Mouse (Mus musculus): Measurements from ENCODE around the gene Gm10638. TPM values are rescaled to one million over a fixed set of nuclear protein-coding genes. Genes with fewer than 3 reads are reported as not detected.

Gene Gm10638
- polyA plus RNA-seq, 1 experiment: 2.2 TPM

DNA sequence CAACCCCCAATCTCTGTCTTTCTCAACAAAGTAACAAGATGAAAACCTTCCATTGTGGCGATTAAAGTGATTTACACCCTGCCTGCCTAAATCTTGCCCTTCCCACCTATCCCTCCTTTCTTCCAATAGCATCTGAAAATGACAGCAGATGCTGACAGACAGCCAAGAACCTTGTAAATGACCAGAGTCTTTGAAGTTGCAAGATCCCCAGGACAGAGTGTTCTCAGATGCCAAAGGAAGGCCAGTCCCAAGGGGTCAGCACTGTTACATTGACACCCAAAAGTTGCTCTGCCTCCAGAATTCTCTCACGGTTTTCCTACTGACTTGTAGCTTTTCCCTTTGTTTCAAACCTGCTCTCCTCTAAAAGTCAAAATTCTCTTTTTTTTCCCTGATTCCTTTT is 4.3 kb downstream of the Gm10638 start:
- TF ChIP-seq POLR2A (IDR thresholded peaks at IDR 0.05; ENCODE audit: extremely low read depth, insufficient read depth, low read length) (no peak), CTCF (IDR thresholded peaks at IDR 0.05; ENCODE audit: extremely low read depth, insufficient read depth, low read length) (no peak)
- Histone ChIP-seq H3K27ac (ENCODE audit: insufficient read depth, low read length) (no peak overlapping the region), H3K4me3 (ENCODE audit: insufficient read depth, low read length) (no peak overlapping the region), H3K4me1 (ENCODE audit: control insufficient read depth, insufficient read depth, low read length) (no peaks in the 10 kb centered on the region; the same call in 1 of the 2 replicates)

DNA sequence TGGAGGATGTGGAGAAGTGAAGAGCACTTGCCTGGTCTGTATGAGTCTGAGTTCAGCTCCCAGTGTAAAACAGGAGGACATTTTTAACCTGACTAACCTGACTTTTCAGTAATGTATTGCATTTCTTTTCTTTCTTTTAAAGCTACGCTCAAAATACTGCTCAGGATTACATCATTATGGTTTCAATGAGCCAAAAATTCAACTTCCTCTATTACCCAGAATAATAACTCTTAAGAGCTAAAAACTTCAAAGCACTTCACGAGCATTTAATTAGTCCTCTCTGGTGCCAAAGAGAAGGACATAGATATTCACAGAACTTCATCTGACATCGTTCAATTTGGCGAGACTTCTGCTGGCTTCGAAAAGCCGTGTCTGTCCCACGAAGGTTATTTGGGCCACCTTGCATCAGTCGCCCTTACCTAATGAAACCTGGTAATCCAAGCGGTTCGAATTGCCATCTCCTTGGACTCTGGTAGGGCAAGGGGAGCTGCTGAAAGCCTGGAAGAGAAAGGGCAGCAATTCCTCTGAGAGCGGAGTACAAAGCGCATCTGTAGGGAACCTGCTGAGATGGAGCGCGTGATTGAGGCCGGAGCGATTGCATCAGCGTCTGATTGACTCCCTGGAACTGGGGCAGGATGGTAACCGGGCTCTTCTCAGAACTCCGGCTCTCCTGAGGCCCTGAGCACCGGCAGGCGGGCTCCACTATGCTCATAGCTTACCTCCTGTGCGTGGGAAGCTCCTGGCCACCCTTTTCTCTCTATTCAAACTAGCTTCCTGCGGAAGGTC is 11.6 kb downstream of the Gm10638 start:
- TF ChIP-seq CTCF (IDR thresholded peaks at IDR 0.05; ENCODE audit: extremely low read depth, insufficient read depth, low read length) (no peak), POLR2A (IDR thresholded peaks at IDR 0.05; ENCODE audit: extremely low read depth, insufficient read depth, low read length) (no peak)
- peak overlapping the region; percentile 10; the same call in 1 of the 2 replicates for H3K4me3 ChIP-seq (ENCODE audit: insufficient read depth, low read length)
- H3K27ac ChIP-seq (ENCODE audit: insufficient read depth, low read length): no peak overlapping the region
- peaks cover 1% of the 10 kb centered on the region; the same call in 1 of the 2 replicates for H3K4me1 ChIP-seq (ENCODE audit: control insufficient read depth, insufficient read depth, low read length)

DNA sequence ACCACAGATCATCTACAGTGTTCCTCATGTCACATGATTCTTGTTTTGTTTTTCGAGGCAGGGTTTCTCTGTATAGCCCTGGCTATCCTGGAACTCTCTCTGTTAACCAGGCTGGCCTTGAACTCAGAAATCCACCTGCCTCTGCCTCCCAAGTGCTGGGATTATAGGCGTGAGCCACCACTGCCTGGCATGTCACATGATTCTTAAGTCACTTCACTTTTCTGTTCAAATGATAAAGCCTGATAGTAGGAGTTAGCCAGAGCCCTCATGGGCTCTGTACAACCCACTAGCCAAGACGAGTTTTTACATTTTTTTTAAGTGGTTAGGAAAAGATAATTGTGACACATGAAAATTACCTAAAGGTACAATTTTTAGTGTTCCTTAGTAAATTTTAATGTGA is 13.2 kb downstream of the Gm10638 start:
- no peak overlapping the region for H3K27ac ChIP-seq (ENCODE audit: insufficient read depth, low read length)
- H3K4me3 ChIP-seq (ENCODE audit: insufficient read depth, low read length): no peak overlapping the region
- no peak for TF ChIP-seq POLR2A (IDR thresholded peaks at IDR 0.05; ENCODE audit: extremely low read depth, insufficient read depth, low read length)
- no peak for TF ChIP-seq CTCF (IDR thresholded peaks at IDR 0.05; ENCODE audit: extremely low read depth, insufficient read depth, low read length)
- H3K4me1 ChIP-seq (ENCODE audit: control insufficient read depth, insufficient read depth, low read length): peaks cover 1% of the 10 kb centered on the region; the same call in 1 of the 2 replicates

DNA sequence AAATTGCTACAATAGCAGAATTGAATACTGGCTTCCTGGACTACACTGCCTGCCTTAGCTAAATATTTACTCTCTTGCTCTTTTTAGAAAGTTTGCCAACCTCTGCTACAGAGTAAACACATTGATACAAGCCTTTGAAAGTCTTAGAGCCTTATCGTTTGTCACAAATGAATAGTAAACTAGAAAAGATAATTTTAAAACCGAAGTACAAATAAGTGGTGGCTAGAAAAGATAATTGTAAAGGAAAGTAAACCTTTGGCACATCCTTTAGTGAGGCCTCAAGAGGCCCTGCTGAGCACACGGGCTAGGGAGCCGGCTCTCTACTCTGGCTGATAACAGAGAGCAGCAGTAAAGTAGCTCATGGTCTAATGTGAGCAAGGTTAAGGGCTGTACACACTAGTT is 13.6 kb downstream of the Gm10638 start:
- Histone ChIP-seq H3K4me3 (ENCODE audit: insufficient read depth, low read length) (no peak overlapping the region), H3K27ac (ENCODE audit: insufficient read depth, low read length) (no peak overlapping the region), H3K4me1 (ENCODE audit: control insufficient read depth, insufficient read depth, low read length) (peaks cover 1% of the 10 kb centered on the region; the same call in 1 of the 2 replicates)
- TF ChIP-seq CTCF (IDR thresholded peaks at IDR 0.05; ENCODE audit: extremely low read depth, insufficient read depth, low read length) (no peak), POLR2A (IDR thresholded peaks at IDR 0.05; ENCODE audit: extremely low read depth, insufficient read depth, low read length) (no peak)

DNA sequence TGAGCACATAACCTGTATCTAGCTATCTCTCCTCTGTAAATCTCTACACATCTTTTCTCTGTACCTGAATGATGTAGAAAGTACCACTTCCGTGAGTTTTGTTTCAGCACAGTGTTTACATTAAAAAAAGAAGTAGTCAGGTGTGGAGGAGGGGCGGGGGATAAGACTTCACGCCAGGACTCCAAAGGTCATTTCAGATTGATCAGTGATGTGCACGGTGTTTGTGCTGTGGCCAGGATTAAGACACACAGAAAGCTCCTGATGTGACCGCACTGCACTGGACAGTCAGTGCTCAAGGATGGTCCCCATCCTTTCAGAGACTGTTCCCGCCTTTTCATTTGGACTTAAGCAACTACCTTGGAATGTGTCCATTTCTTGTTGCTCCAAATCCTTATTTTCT is 15.2 kb downstream of the Gm10638 start:
- Histone ChIP-seq H3K27ac (ENCODE audit: insufficient read depth, low read length) (no peak overlapping the region), H3K4me1 (ENCODE audit: control insufficient read depth, insufficient read depth, low read length) (peaks cover 1% of the 10 kb centered on the region; the same call in 1 of the 2 replicates), H3K4me3 (ENCODE audit: insufficient read depth, low read length) (no peak overlapping the region)
- no peak for TF ChIP-seq CTCF (IDR thresholded peaks at IDR 0.05; ENCODE audit: extremely low read depth, insufficient read depth, low read length)

DNA sequence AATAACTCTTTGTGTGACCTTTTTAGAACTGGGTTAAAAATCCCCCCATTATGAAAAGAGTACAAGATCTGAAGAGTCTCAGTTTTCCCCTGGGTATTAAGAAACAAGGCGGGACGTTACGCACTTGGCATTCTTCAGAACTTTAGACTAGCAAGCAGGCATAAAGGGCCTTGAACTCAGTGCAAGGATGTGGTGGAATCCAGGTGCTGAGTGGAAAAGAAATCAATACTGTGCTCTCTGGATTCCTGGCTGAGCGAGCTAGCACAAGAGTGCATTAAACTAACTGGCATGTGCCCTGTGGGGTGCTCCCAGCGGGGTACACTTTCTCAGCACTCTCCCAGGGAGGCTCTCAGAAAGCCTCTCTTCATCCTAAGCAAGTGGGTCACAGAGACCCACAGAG is 17.3 kb downstream of the Gm10638 start:
- no peak overlapping the region for H3K4me3 ChIP-seq (ENCODE audit: insufficient read depth, low read length)
- TF ChIP-seq CTCF (IDR thresholded peaks at IDR 0.05; ENCODE audit: extremely low read depth, insufficient read depth, low read length): no peak
- TF ChIP-seq POLR2A (IDR thresholded peaks at IDR 0.05; ENCODE audit: extremely low read depth, insufficient read depth, low read length): no peak
- H3K27ac ChIP-seq (ENCODE audit: insufficient read depth, low read length): no peak overlapping the region
- peaks cover 2% of the 10 kb centered on the region; the same call in 1 of the 2 replicates for H3K4me1 ChIP-seq (ENCODE audit: control insufficient read depth, insufficient read depth, low read length)

DNA sequence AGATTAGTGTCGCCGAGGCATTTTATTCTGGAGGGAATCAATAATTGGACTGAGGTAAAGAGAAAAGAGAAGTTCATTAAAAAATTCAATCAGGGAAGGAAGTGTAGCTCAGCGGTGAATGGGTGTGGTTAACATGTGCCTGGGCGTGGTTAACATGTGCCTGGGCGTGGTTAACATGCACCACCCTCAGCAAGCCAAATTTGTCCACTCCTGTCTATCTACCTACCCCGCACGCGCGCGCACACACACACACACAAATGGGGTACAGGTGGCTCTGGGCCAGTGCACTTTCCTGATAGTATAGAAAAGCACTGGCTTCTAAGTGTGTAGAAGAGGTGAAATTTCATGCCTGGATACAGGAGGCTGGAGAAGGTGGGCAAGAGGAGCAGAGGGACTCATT is 19.7 kb downstream of the Gm10638 start:
- H3K27ac ChIP-seq (ENCODE audit: insufficient read depth, low read length): no peak overlapping the region
- peaks cover 4% of the 10 kb centered on the region for H3K4me1 ChIP-seq (ENCODE audit: control insufficient read depth, insufficient read depth, low read length)
- no peak overlapping the region for H3K4me3 ChIP-seq (ENCODE audit: insufficient read depth, low read length)
- TF ChIP-seq POLR2A (IDR thresholded peaks at IDR 0.05; ENCODE audit: extremely low read depth, insufficient read depth, low read length) (no peak), CTCF (IDR thresholded peaks at IDR 0.05; ENCODE audit: extremely low read depth, insufficient read depth, low read length) (no peak)

DNA sequence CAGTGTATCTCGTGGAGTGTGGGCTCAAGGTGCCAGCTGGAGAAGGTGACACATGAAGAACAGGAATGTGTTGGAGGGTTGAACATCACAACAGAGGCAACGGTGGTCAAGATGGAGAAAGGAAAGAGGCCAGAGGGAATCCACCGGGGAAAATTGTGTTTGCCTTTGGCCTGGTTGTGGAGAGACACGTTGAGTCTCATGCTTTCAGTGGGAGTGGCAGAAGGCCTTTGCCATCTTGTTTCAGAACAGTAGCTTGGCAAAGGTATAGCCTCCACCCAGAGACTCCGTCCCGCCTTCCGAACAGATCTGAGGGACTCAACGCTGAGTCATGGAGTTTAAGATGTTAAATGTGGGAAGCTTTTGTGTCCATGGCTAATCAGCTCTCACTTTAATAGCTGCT is 20.2 kb downstream of the Gm10638 start:
- Histone ChIP-seq H3K4me3 (ENCODE audit: insufficient read depth, low read length) (no peak overlapping the region), H3K4me1 (ENCODE audit: control insufficient read depth, insufficient read depth, low read length) (peaks cover 4% of the 10 kb centered on the region), H3K27ac (ENCODE audit: insufficient read depth, low read length) (no peak overlapping the region)
- TF ChIP-seq POLR2A (IDR thresholded peaks at IDR 0.05; ENCODE audit: extremely low read depth, insufficient read depth, low read length) (no peak), CTCF (IDR thresholded peaks at IDR 0.05; ENCODE audit: extremely low read depth, insufficient read depth, low read length) (no peak)

DNA sequence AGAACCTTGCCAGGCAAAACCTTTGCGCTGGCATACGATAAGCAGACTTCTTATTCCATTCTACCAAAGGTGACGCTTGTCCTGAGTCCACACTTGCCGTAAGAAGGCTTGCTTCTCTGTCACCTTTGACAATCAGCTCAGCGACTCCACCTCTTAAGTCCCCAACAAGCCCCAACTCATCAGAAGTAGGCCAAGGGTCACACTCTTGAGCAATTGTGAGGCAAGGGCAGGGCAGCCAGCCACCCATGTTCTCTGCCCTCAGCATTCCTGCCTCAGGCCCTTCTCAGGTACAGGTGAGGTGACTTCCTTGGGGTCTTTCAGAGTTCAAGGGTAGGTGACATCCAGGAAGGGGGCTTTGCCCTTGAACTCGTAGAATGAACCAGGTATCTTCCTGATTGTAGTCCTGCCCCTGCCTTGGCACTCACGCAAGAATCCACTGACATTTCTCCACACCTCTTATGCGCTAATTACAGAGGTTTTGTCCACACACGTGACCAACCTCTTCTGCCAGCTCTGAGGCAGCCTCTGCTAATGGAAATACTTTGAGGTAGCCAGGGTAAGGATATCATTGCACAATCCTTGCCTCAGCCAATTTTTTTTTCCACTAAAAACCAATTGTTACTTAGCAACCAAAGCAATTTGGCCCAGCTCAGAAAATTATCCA is 21.2 kb downstream of the Gm10638 start:
- Histone ChIP-seq H3K27ac (ENCODE audit: insufficient read depth, low read length) (no peak overlapping the region), H3K4me3 (ENCODE audit: insufficient read depth, low read length) (no peak overlapping the region), H3K4me1 (ENCODE audit: control insufficient read depth, insufficient read depth, low read length) (peaks cover 4% of the 10 kb centered on the region)
- TF ChIP-seq CTCF (IDR thresholded peaks at IDR 0.05; ENCODE audit: extremely low read depth, insufficient read depth, low read length) (no peak), POLR2A (IDR thresholded peaks at IDR 0.05; ENCODE audit: extremely low read depth, insufficient read depth, low read length) (no peak)

DNA sequence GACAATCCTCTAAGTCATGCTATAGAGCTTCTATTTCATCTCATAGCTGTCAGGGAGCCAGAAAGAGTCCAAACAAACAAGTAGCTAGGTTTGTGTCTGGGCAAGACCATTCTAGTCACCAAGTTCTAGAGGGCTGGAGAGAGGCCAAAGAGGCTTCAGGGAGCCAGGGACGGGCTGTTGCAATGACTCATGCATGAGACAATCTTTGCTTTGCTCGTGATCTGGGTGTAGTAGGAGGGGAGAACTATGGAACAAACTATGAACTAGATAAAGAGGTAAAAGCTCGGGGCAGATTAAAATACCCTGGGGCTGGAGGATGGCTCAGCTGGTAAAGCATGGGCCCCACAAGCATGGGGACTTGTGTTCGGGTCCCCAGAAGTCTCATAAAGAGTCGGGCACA is 23.0 kb downstream of the Gm10638 start:
- no peak overlapping the region for H3K4me3 ChIP-seq (ENCODE audit: insufficient read depth, low read length)
- TF ChIP-seq CTCF (IDR thresholded peaks at IDR 0.05; ENCODE audit: extremely low read depth, insufficient read depth, low read length) (no peak), POLR2A (IDR thresholded peaks at IDR 0.05; ENCODE audit: extremely low read depth, insufficient read depth, low read length) (no peak)
- H3K27ac ChIP-seq (ENCODE audit: insufficient read depth, low read length): peak overlapping the region; percentile 80
- peaks cover 4% of the 10 kb centered on the region for H3K4me1 ChIP-seq (ENCODE audit: control insufficient read depth, insufficient read depth, low read length)
